Mouse (Mus musculus): ENCODE data around the gene Tcf7l1. TPM values are rescaled to one million over a fixed set of nuclear protein-coding genes. Genes with fewer than 3 reads are reported as not detected.

Tcf7l1 gene
- total and polyA plus RNA-seq, 3 experiments = not detected

DNA sequence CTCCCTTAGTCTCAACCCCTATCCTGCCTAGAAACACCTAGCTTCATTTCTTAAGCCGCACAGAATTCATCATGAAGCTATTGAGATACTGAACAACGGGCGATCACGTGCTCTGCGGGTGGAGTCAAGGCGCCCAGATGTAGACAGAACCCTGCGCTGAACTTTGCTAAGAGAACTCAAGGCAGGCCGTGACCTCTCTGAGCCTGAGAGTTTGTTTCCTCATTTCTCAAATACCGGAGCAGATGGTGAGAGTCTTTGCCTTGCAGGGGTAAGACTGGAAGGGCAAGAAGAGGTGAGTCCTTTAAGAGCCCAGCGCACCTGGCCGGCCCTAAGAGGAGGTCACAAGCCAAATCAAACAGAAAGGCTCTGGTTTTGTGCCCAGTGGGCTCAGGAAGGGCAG, 52.2 kb downstream of the Tcf7l1 start:
- DNase-seq (ENCODE audit: low read depth, low spot score) = no peak
- no peak overlapping the region for H3K4me3 ChIP-seq (ENCODE audit: control insufficient read depth in 1 of 2, insufficient read depth in 1 of 2, low read depth in 2 of 2, low read length in 2 of 2)
- no peaks in the 10 kb centered on the region; a peak in 2 of 4 replicates for H3K27me3 ChIP-seq (ENCODE audit: control insufficient read depth in 1 of 2, insufficient read depth in 2 of 2, low read length in 2 of 2)
- H3K9me3 ChIP-seq (replicated peaks; ENCODE audit: insufficient read depth, low read length) = no peaks in the 10 kb centered on the region
- no peaks in the 10 kb centered on the region for H3K4me1 ChIP-seq (ENCODE audit: control insufficient read depth in 1 of 2, insufficient read depth in 2 of 2, low read length in 2 of 2)
- TF ChIP-seq ZMIZ1 (IDR thresholded peaks at IDR 0.05; ENCODE audit: low read depth, low read length) = no peak
- TF ChIP-seq POLR2A (IDR thresholded peaks at IDR 0.05; ENCODE audit: control insufficient read depth in 1 of 2, insufficient read depth in 1 of 2, low read depth in 1 of 2, low read length in 2 of 2, poor library complexity in 1 of 2) = no peak
- TF ChIP-seq CHD2 (IDR thresholded peaks at IDR 0.05; ENCODE audit: low read length) = no peak
- no peak for TF ChIP-seq ELF1 (IDR thresholded peaks at IDR 0.05; ENCODE audit: low read depth, low read length)
- TF ChIP-seq BHLHE40 (IDR thresholded peaks at IDR 0.05; ENCODE audit: borderline replicate concordance, low read depth, low read length) = no peak
- no peak for TF ChIP-seq MEF2A (IDR thresholded peaks at IDR 0.05; ENCODE audit: extremely low read depth, insufficient replicate concordance, low read depth, low read length, poor library complexity, severe bottlenecking)
- TF ChIP-seq MAFK (IDR thresholded peaks at IDR 0.05; ENCODE audit: borderline replicate concordance, low read depth, low read length) = no peak
- TF ChIP-seq ZKSCAN1 (IDR thresholded peaks at IDR 0.05; ENCODE audit: low read depth, low read length) = no peak
- no peak for TF ChIP-seq TBP (IDR thresholded peaks at IDR 0.05; ENCODE audit: low read depth, low read length)
- no peak for TF ChIP-seq JUND (IDR thresholded peaks at IDR 0.05; ENCODE audit: low read depth, low read length)
- no peak for TF ChIP-seq HCFC1 (IDR thresholded peaks at IDR 0.05; ENCODE audit: low read depth, low read length)
- TF ChIP-seq MYB (IDR thresholded peaks at IDR 0.05; ENCODE audit: low read depth, low read length) = no peak
- no peak for TF ChIP-seq ETS1 (IDR thresholded peaks at IDR 0.05; ENCODE audit: low read depth, low read length)
- no peak for TF ChIP-seq EP300 (IDR thresholded peaks at IDR 0.05; ENCODE audit: low read depth in 1 of 2, low read length in 2 of 2)
- TF ChIP-seq UBTF (IDR thresholded peaks at IDR 0.05; ENCODE audit: borderline replicate concordance, insufficient read depth, low read depth, low read length) = no peak
- H3K9ac ChIP-seq (ENCODE audit: control insufficient read depth, low read depth, low read length, poor library complexity, severe bottlenecking) = no peak overlapping the region
- H3K79me2 ChIP-seq (ENCODE audit: control insufficient read depth, insufficient read depth, low read length, poor library complexity) = no peaks in the 10 kb centered on the region
- no peak overlapping the region for H3K27ac ChIP-seq (ENCODE audit: control insufficient read depth, low read depth, low read length)
- H3K36me3 ChIP-seq (ENCODE audit: control insufficient read depth in 1 of 2, insufficient read depth in 2 of 2, low read length in 2 of 2) = no peaks in the 10 kb centered on the region

- no peaks in the 10 kb centered on the region for H3K79me2 ChIP-seq (ENCODE audit: control insufficient read depth, insufficient read depth, low read length, poor library complexity)
- no peak for TF ChIP-seq MYB (IDR thresholded peaks at IDR 0.05; ENCODE audit: low read depth, low read length)
- no peak for TF ChIP-seq USF1 (IDR thresholded peaks at IDR 0.05; ENCODE audit: low read depth, low read length)
- H3K27ac ChIP-seq (ENCODE audit: control insufficient read depth, low read depth, low read length) = no peak overlapping the region
- H3K36me3 ChIP-seq (ENCODE audit: control insufficient read depth in 1 of 2, insufficient read depth in 2 of 2, low read length in 2 of 2) = no peaks in the 10 kb centered on the region
- H3K9ac ChIP-seq (ENCODE audit: control insufficient read depth, low read depth, low read length, poor library complexity, severe bottlenecking) = no peak overlapping the region
- DNase-seq (ENCODE audit: low read depth, low spot score) = no peak
- H3K9me3 ChIP-seq (replicated peaks; ENCODE audit: insufficient read depth, low read length) = no peaks in the 10 kb centered on the region
- no peaks in the 10 kb centered on the region for H3K4me1 ChIP-seq (ENCODE audit: control insufficient read depth in 1 of 2, insufficient read depth in 2 of 2, low read length in 2 of 2)
- H3K27me3 ChIP-seq (ENCODE audit: control insufficient read depth in 1 of 2, insufficient read depth in 2 of 2, low read length in 2 of 2) = no peaks in the 10 kb centered on the region; a peak in 3 of 4 replicates
- no peak overlapping the region for H3K4me3 ChIP-seq (ENCODE audit: control insufficient read depth in 1 of 2, insufficient read depth in 1 of 2, low read depth in 2 of 2, low read length in 2 of 2)
These were observed 53.8 kb downstream of the Tcf7l1 start for GRCm38 (mm10) chr6:72735206-72735605.
